Mouse (Mus musculus): ENCODE data around the gene Zcchc3. TPM values are rescaled to one million over a fixed set of nuclear protein-coding genes. Genes with fewer than 3 reads are reported as not detected.

Zcchc3 gene
- polyA plus RNA-seq (2016; fragmentation: Nextera tagmentation; extraction: Ambion mirVana), result 47.9 and 49.8 TPM in 2 replicates

DNA sequence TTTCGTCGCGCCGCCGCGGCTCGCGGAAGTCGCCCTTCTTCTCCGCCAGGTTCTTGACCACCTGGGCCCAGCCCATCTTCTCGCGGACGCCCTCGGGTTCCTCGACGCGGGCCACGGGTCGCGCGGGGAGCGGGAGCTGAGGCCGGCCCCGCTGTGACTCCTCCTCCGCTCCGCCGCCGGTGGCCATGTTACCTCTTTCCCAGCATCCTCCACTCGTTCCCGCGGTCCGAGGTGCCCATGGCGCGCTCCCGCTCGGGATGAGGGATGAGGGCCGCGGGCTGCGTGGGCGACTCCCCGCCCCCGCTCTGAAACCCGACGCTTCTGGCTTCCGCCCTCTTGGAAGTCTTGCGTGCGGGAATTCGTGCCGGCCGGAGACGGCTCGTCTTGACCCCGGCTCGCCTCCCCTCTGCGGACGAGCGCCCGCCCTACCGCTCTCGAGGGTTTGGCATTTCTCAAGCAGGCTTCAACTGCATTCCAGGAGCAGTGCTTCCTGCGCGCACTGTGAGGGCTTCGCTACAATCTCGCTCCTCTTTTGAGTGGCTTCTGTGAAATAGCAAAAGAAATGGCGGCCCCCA is at the start of gene Zcchc3:
Gene Zcchc3 (minus strand): TSS at position 437 of the 575 bp plus-strand sequence.
- Histone ChIP-seq H3K36me3 (no peaks in the 10 kb centered on the region), H3K9me3 (no peaks in the 10 kb centered on the region), H3K4me2 (replicated peaks) (peak within 1 kb of the TSS; percentile 94), H3K4me1 (peaks cover 35% of the 10 kb centered on the region), H3K27ac (peak within 1 kb of the TSS; percentile 95), H3K9ac (peak within 1 kb of the TSS; percentile 99), H3K27me3 (replicated peaks) (no peaks in the 10 kb centered on the region), H3K4me3 (peak within 1 kb of the TSS; percentile 88)
- ATAC-seq (ENCODE audit: low FRiP score, low read depth), result peak; percentile 78
- under 1% methylated on average over 65 of the region's 65 CpGs for WGBS

DNA sequence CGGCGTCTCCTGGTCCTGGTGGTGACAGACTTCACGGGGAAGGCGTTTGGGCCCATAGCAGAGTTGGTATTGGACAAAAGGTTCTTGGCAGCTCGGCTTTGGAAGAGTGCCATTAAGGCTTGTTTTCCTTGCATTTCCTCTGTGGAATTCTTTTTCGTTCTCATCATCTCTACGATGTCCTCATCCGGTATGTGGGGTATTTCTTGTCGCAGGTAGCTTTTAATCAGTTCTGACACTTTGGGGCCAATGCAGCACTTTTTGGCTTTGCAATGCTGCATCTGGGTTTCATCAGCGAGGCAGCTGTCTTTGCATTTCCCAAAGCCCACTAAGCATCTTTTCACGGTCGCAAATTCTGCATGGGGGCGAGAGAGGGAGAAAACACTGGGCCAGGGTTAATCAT is 44.4 kb upstream of the Zcchc3 start:
- no peak overlapping the region for H3K4me2 ChIP-seq (replicated peaks)
- no peaks in the 10 kb centered on the region; the same call in 1 of the 2 replicates for H3K9me3 ChIP-seq
- no peaks in the 10 kb centered on the region for H3K36me3 ChIP-seq
- WGBS, result 61% methylated on average over 13 of the region's 13 CpGs
- no peak overlapping the region for H3K9ac ChIP-seq
- H3K4me3 ChIP-seq, result no peak overlapping the region
- H3K4me1 ChIP-seq, result no peaks in the 10 kb centered on the region
- H3K27me3 ChIP-seq (replicated peaks), result no peaks in the 10 kb centered on the region
- no peak overlapping the region for H3K27ac ChIP-seq
- ATAC-seq (ENCODE audit: low FRiP score, low read depth), result no peak

DNA sequence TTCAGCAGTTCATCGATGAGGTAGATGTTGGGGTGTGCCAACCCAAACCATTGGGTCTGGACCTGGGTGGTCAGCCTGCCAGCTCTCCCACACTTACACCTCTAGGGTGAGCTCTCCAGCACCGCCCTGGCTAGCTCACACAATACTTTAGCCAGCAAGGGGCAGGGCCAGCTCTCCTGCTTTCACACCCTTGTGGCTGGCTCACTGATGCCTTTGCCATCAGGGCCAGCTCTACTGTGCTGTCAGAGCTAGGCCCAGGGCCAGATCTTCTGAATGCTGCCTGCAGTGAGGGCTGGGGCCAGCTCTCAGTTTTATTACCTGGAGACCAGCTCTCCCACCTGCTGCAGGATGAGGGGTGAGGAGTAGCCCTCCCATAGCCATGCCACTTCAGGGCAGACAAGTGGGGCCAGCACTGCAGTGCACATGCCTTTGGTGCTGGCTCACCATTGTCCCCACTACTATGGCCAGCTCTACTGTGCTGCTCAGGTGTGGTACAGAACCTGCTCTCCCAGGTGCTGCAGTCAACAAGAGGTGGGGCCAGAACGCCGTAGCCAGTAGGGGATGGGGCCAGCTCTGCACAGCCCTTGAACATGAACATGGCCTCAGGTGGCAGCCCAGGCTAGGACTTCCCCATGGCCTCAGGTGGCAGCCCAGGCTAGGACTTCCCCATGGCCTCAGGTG is 37.4 kb upstream of the Zcchc3 start:
- WGBS, result 82% methylated on average over 4 of the region's 4 CpGs
- H3K4me3 ChIP-seq, result no peak overlapping the region
- ATAC-seq (ENCODE audit: low FRiP score, low read depth), result no peak
- no peaks in the 10 kb centered on the region for H3K4me1 ChIP-seq
- 0 out of 2 replicates have a peak, but pooled peaks cover 2% of the 10 kb centered on the region for H3K27me3 ChIP-seq (replicated peaks)
- H3K36me3 ChIP-seq, result no peaks in the 10 kb centered on the region
- H3K4me2 ChIP-seq (replicated peaks), result no peak overlapping the region
- no peak overlapping the region for H3K9ac ChIP-seq
- no peak overlapping the region for H3K27ac ChIP-seq
- no peaks in the 10 kb centered on the region for H3K9me3 ChIP-seq

DNA sequence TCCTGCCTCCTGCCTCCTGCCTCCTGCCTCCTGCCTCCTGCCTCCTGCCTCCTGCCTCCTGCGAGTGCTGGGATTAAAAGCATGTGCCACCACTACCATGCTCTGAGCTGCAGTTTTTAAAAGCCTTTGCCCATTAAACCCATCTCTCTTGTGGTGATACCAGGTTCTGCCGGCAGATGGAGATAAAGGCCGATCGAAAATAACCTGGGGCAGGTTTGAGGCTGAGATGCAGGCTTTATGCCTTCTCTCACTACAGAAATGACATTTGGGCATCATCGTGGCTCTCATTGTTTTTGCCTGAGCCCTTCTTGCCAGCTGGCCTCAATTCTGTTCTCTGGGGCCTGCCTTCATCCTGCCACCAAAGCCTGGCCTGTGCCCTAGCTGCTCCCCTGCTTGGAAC is 35.4 kb upstream of the Zcchc3 start:
- Histone ChIP-seq H3K36me3 (no peaks in the 10 kb centered on the region), H3K4me2 (replicated peaks) (no peak overlapping the region), H3K9ac (no peak overlapping the region), H3K9me3 (no peaks in the 10 kb centered on the region), H3K27ac (no peak overlapping the region), H3K27me3 (replicated peaks) (0 out of 2 replicates have a peak, but pooled peaks cover 2% of the 10 kb centered on the region), H3K4me3 (no peak overlapping the region), H3K4me1 (no peaks in the 10 kb centered on the region)
- WGBS, result 7% methylated on average over 5 of the region's 5 CpGs
- ATAC-seq (ENCODE audit: low FRiP score, low read depth), result no peak

DNA sequence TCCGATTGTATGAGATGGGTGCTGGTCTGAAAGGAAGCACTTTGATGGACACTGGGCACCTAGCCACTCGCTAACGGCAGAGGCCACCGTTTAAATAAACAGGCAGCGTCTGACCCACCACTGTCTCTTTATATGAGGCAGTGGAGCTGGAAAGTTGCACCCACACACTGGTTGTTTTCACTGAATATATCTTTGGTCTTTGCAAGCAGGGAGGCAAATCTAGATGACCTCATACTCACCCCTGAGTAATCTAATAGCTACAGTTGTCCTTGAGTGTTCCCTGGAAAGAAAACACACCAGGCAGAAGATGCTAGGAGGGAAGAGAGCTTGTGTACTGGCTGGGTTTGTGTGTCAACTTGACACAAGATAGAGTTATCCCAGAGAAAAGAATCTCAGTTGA is 32.6 kb upstream of the Zcchc3 start:
- no peak overlapping the region for H3K9ac ChIP-seq
- H3K36me3 ChIP-seq, result no peaks in the 10 kb centered on the region
- WGBS, result 55% methylated on average over 5 of the region's 5 CpGs
- 0 out of 2 replicates have a peak, but pooled peaks cover 2% of the 10 kb centered on the region for H3K27me3 ChIP-seq (replicated peaks)
- no peak overlapping the region for H3K4me2 ChIP-seq (replicated peaks)
- H3K4me3 ChIP-seq, result no peak overlapping the region
- H3K9me3 ChIP-seq, result no peaks in the 10 kb centered on the region
- no peaks in the 10 kb centered on the region for H3K4me1 ChIP-seq
- ATAC-seq (ENCODE audit: low FRiP score, low read depth), result no peak
- H3K27ac ChIP-seq, result no peak overlapping the region

DNA sequence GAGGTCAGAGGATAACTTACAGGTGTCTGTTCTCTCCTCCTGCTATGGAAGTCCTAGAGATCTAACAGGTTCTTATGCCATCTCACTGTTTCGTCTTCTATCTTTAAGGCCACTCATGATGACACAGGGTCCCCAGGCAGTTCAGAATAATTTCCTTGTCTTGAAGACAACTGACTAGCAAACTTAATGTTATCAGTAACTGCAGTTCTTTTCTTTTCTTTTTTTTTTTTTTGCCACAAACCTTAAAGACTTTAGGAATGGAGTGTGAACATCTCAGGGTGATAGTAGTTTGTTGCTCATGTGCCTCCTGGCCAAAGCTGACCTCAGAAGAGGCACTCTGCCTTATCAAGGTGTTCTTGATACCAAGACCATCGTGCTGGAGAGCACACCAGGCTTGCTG is 31.8 kb upstream of the Zcchc3 start:
- WGBS, result 76% methylated on average over 2 of the region's 2 CpGs
- no peak overlapping the region for H3K9ac ChIP-seq
- H3K27me3 ChIP-seq (replicated peaks), result no peaks in the 10 kb centered on the region
- no peaks in the 10 kb centered on the region for H3K4me1 ChIP-seq
- H3K27ac ChIP-seq, result no peak overlapping the region
- H3K4me3 ChIP-seq, result no peak overlapping the region
- H3K36me3 ChIP-seq, result no peaks in the 10 kb centered on the region
- H3K9me3 ChIP-seq, result no peaks in the 10 kb centered on the region
- no peak overlapping the region for H3K4me2 ChIP-seq (replicated peaks)
- ATAC-seq (ENCODE audit: low FRiP score, low read depth), result no peak

DNA sequence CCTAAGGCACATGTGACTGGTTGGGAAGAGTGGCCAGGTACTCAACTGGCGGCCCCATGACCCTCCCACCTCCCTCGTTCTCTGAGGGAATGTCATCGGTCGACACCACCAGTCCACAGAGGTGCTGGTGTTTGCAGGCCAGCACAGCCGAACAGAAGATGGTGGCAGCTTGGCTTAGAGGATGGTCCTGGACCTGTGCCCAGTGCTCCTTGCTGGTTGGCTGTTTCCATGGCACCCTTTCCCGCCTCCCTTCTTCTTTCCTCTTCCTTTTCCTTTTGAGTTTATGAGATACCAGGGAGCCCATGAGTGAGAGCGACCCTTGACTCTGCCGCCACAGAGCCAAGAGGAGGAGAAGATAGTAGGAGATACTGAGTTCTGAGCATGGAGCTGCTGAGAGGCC is 28.5 kb upstream of the Zcchc3 start:
- Histone ChIP-seq H3K27ac (no peak overlapping the region), H3K4me2 (replicated peaks) (no peak overlapping the region), H3K4me3 (no peak overlapping the region), H3K4me1 (no peaks in the 10 kb centered on the region), H3K27me3 (replicated peaks) (no peaks in the 10 kb centered on the region), H3K9ac (no peak overlapping the region), H3K9me3 (no peaks in the 10 kb centered on the region), H3K36me3 (no peaks in the 10 kb centered on the region)
- no peak for ATAC-seq (ENCODE audit: low FRiP score, low read depth)
- 85% methylated on average over 8 of the region's 8 CpGs for WGBS

DNA sequence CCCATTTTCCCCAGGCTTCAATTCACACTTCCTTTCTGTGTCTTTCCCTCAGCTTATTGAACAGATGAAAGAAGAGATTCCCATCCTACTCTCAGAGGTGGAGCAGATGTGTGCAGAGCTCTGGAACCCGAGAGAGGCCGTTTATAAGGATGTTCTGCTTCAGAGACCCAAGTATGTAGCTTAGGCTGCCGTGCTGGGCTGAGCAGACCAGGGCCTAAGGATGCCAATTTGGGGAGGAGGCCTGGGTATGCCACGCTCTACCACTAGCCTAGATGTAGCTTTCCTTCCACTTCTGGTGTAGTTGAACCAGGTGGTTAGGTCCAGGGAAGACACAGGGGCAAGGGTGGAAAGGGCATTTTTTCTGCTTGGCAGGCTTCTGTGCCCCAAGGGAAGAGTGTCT is 27.5 kb upstream of the Zcchc3 start:
- H3K4me2 ChIP-seq (replicated peaks), result no peak overlapping the region
- no peak overlapping the region for H3K27ac ChIP-seq
- H3K9me3 ChIP-seq, result no peaks in the 10 kb centered on the region
- H3K4me3 ChIP-seq, result no peak overlapping the region
- no peaks in the 10 kb centered on the region for H3K4me1 ChIP-seq
- ATAC-seq (ENCODE audit: low FRiP score, low read depth), result no peak
- 75% methylated on average over 4 of the region's 4 CpGs for WGBS
- H3K36me3 ChIP-seq, result no peaks in the 10 kb centered on the region
- no peak overlapping the region for H3K9ac ChIP-seq
- no peaks in the 10 kb centered on the region for H3K27me3 ChIP-seq (replicated peaks)

DNA sequence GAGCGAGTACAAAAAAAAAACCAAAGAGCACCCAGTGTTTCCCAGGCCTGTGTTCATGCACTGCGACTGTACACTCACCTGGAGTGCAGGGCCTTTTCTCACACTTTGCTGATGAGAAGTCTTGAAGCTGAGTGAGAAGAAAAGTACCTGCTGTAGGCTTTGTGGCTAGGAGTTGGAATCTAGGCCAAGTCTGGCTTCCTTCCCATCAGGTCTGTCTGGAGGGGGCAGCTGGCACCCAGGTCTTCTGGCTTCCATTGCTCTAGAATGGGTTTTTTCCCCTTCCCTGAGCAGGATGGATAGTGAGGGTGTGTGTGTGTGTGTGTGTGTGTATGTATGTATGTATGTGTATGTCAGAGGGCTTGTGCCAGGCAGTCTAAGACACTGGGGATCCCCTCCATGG is 25.0 kb upstream of the Zcchc3 start:
- no peak overlapping the region for H3K9ac ChIP-seq
- no peak overlapping the region for H3K4me2 ChIP-seq (replicated peaks)
- WGBS, result 82% methylated on average over 2 of the region's 2 CpGs
- H3K27me3 ChIP-seq (replicated peaks), result no peaks in the 10 kb centered on the region
- H3K4me1 ChIP-seq, result no peaks in the 10 kb centered on the region
- no peaks in the 10 kb centered on the region for H3K9me3 ChIP-seq
- H3K4me3 ChIP-seq, result no peak overlapping the region
- no peak for ATAC-seq (ENCODE audit: low FRiP score, low read depth)
- H3K36me3 ChIP-seq, result no peaks in the 10 kb centered on the region
- H3K27ac ChIP-seq, result no peak overlapping the region

DNA sequence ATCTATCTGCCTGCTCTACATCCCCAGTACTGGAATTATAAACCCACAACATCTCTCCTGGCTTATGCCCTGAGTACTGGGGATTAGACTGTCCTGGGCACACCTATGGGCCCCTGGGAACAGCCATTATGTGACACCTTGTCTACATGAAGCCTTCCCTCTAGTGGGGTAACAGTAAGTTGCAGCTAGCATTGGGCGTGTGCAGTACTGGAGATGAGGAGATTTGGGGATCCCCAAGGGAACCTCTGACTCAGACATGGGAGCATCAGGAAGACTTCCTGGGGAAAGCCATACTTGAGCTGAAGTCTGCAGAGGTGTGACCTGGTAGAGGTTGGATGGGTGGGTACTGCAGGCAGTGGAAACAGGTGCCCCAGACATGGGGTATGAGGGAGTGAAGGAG is 24.1 kb upstream of the Zcchc3 start:
- no peak overlapping the region for H3K27ac ChIP-seq
- H3K4me3 ChIP-seq, result no peak overlapping the region
- no peaks in the 10 kb centered on the region for H3K36me3 ChIP-seq
- ATAC-seq (ENCODE audit: low FRiP score, low read depth), result no peak
- H3K9ac ChIP-seq, result no peak overlapping the region
- no peaks in the 10 kb centered on the region for H3K27me3 ChIP-seq (replicated peaks)
- no peaks in the 10 kb centered on the region for H3K9me3 ChIP-seq
- no peaks in the 10 kb centered on the region for H3K4me1 ChIP-seq
- WGBS, result 58% methylated on average over 1 of the region's 1 CpGs
- no peak overlapping the region for H3K4me2 ChIP-seq (replicated peaks)

DNA sequence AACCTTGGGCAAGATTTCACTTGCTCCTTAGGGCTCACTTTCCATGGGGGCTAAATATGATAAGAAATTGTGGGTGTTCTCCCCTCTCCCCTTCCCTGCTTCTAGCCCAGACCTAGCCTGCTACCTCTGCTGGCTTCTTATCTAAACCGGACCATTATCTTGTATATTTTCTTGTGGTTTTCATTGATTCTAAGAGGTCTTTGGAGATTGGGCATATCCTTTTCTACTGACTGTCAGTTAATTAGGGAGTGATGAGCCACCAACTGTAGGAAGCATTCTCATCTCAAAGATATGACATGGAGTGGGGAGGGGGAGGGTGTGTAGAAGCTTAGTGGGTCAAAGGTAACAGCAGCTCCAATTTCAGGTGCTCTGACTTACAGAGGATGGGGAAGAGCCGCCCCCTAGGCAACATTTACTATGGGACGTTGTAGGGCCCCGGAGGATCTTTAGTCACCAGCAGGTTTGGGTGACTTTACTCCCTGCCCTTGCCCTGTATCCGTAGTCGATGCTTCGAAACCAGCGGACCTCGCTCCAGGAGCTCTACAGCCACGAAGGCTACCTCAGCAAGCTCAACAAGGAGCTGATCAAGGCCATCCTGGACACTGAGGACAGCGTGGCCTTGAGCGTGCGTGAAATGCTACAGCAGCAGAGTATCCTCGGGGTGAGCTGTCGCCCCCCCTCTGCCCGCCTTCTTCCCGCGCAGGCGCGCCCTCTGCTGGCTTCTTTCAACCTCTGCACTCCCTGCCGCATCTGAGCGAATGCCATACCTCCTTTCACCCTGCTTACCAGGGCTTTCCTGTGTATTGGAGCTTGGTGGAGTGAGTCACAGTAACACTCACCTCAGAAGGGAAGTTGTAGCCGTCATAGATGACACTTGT is 22.4 kb upstream of the Zcchc3 start:
- Histone ChIP-seq H3K27me3 (replicated peaks) (no peaks in the 10 kb centered on the region), H3K36me3 (no peaks in the 10 kb centered on the region), H3K4me1 (no peaks in the 10 kb centered on the region), H3K4me3 (peak overlapping the region; percentile 20), H3K4me2 (replicated peaks) (peak overlapping the region; percentile 61), H3K27ac (no peak overlapping the region), H3K9ac (peak overlapping the region; percentile 38; the same call in 1 of the 2 replicates), H3K9me3 (no peaks in the 10 kb centered on the region)
- ATAC-seq (ENCODE audit: low FRiP score, low read depth), result peak; percentile 82
- 3% methylated on average over 23 of the region's 23 CpGs for WGBS

DNA sequence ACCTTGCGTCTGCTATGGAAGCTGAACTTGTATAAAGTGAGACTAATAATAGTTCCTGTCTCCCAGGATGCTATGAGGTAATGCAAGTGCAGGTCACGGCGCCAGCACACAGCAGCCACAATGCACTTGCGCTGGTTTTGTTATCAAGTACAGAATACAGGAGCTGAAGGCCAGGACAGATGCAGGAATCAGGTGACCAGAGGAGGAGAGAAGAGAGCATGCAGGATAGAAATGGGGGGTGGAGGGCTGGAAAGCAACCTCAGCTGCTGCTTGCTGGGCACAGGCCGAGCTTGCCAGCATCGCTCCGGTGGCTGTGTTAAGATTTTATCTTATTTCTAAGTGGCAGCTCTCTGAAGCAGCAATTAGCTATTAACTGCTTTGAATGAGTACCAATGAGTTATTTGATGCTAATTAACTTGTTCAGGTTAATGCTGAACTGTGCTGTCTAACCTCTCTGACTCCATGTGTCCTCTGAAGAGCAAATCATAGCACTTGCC is 21.6 kb upstream of the Zcchc3 start:
- Histone ChIP-seq H3K4me3 (no peak overlapping the region), H3K27ac (no peak overlapping the region), H3K9ac (no peak overlapping the region), H3K27me3 (replicated peaks) (no peaks in the 10 kb centered on the region), H3K4me1 (no peaks in the 10 kb centered on the region), H3K4me2 (replicated peaks) (no peak overlapping the region), H3K9me3 (no peaks in the 10 kb centered on the region), H3K36me3 (no peaks in the 10 kb centered on the region)
- 81% methylated on average over 7 of the region's 7 CpGs for WGBS
- no peak for ATAC-seq (ENCODE audit: low FRiP score, low read depth)
